Mouse (Mus musculus) G1E (cell line): ENCODE results near the gene Ripor2.

Experiments
- CTCF ChIP-seq: IDR thresholded peaks from 2 replicates; pipeline ENCODE4 v1.5.1; 2012; ENCODE audit warnings: low read depth, low read length, inconsistent platforms, mixed read lengths
- GATA1 ChIP-seq: IDR thresholded peaks from 2 replicates; pipeline ENCODE4 v1.6.1; 2012; ENCODE audit warnings: borderline replicate concordance, low read length, inconsistent platforms, mixed read lengths
- POLR2AphosphoS5 ChIP-seq: IDR thresholded peaks from 2 replicates; pipeline ENCODE4 v1.6.1; 2012; ENCODE audit warnings: low read depth, low read length, inconsistent platforms; ENCODE audit not compliant: insufficient replicate concordance
- TAL1 ChIP-seq: conservative IDR thresholded peaks from 2 replicates; pipeline ENCODE4 v1.6.1; 2012; ENCODE audit warnings: low read depth, low read length, inconsistent platforms, mixed read lengths

DNA sequence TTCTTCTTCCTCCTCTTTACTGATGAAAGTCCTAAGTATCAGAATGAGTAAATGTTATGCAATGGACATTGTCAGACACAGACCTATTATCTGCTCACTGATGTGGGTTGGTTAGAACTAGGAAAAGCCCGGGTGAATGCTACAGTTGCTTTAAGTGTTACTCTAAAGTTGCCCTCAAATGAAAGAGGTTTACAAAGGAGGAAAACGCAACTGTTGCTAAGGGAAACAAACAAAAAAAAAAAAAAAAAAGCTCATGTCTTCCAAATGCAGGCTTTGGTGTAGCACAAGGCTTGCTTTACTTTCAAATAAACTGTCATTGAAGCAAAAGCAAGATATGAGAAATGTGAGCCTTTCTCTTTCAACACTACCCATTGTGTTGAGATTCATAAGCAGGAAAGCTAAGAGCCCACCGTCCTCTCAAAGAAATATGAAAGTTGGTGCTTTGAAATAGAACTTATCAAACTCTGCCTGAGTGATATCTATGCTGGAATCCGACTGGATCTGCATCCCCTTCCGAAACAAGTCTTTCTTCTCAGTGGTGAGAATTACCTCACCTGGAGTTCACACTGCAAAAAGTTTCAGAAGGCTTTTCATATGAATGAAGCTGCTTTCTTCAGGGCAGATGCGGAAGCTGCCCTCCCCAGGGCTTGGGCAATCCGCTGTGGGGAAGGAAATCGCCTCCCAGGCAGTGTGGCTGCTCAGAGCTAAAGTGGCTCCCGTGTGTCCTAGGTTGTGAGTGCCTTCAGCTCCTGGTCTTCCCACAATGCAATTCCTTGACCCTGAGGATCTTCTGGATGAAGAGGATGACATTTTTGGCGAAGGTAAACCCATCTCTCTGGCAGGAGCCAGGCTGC, 32.2 kb downstream of the Ripor2 start:
- no peak for TF ChIP-seq CTCF
- no peak for TF ChIP-seq GATA1
- TF ChIP-seq TAL1 = no peak
- TF ChIP-seq POLR2AphosphoS5 = no peak
